Mouse (Mus musculus) liver, postnatal 0 days (tissue): ENCODE measurements around the gene Herc3.

ENCODE experiments used
- CTCF ChIP-seq: sonication (generic); IDR thresholded peaks from 2 replicates; pipeline ENCODE4 v1.5.1; 2016; ENCODE audit warnings: antibody characterized with exemption, low read depth
- EP300 ChIP-seq: IDR thresholded peaks from 2 replicates; pipeline ENCODE4 v1.6.1; 2016; ENCODE audit warnings: antibody characterized with exemption, low read depth, mild to moderate bottlenecking

GRCm38 (mm10) chr6:58881363-58881762, 50.1 kb downstream of the Herc3 start:
- TF ChIP-seq EP300 (no peak), CTCF (no peak)
